Mouse (Mus musculus) liver, embryonic 16.5 days (tissue): ENCODE results near the gene Cyp26b1. TPM values are rescaled to one million over a fixed set of nuclear protein-coding genes. Genes with fewer than 3 reads are reported as not detected.

Experiments
- ATAC-seq: fragments of 200-750 bp; cut with Nextera tagmentation; 2 replicates; pipeline ENCODE4 v1.8.0; 2017; ENCODE audit warnings: low read depth, mild to moderate bottlenecking, moderate number of reproducible peaks, moderate library complexity
- H3K27ac ChIP-seq: fragments of 300-500 bp; sonication (generic); 2 replicates; pipeline ENCODE4 v1.5.1; 2014; ENCODE audit warnings: mild to moderate bottlenecking, low read length
- H3K27me3 ChIP-seq: fragments of 300-500 bp; sonication (generic); 2 replicates; pipeline ENCODE4 v1.6.1; 2014; ENCODE audit warnings: low read depth, low read length, mixed read lengths; ENCODE audit not compliant: control insufficient read depth, insufficient read depth
- H3K36me3 ChIP-seq: fragments of 300-500 bp; sonication (generic); 2 replicates; pipeline ENCODE4 v1.6.1; 2014; ENCODE audit warnings: mild to moderate bottlenecking; ENCODE audit not compliant: control insufficient read depth, insufficient read depth
- H3K4me1 ChIP-seq: fragments of 300-500 bp; sonication (generic); 2 replicates; pipeline ENCODE4 v1.6.1; 2014; ENCODE audit warnings: low read depth, low read length, mixed read lengths; ENCODE audit not compliant: control insufficient read depth
- H3K4me2 ChIP-seq: fragments of 300-500 bp; sonication (generic); 2 replicates; pipeline ENCODE4 v1.6.1; 2014; ENCODE audit warnings: low read depth, low read length, mixed read lengths
- H3K4me3 ChIP-seq: fragments of 300-500 bp; sonication (generic); 2 replicates; pipeline ENCODE4 v1.5.1; 2014; ENCODE audit warnings: low read depth, mild to moderate bottlenecking, low read length
- H3K9ac ChIP-seq: fragments of 300-500 bp; sonication (generic); 2 replicates; pipeline ENCODE4 v1.6.1; 2014; ENCODE audit warnings: low read depth, low read length
- H3K9me3 ChIP-seq: fragments of 300-500 bp; sonication (generic); replicated peaks from 2 replicates; pipeline ENCODE4 v1.6.1; 2016; ENCODE audit warnings: low read length; ENCODE audit not compliant: control insufficient read depth
- WGBS: fragments of 180-500 bp; shearing (Covaris S2); extraction: QIAGEN DNeasy Blood & Tissue Kit; methylation state at CpG from one replicate; pipeline ENCODE4 v1.1.7; 2014; ENCODE audit not compliant: insufficient replicate concordance; 5-methylcytosine and 5-hydroxymethylcytosine counted together
- polyA plus RNA-seq: library from polyadenylated mRNA; unstranded; fragments of >200 nt; fragmentation: Nextera tagmentation; extraction: Ambion mirVana; gene quantifications from 2 replicates; pipeline ENCODE4 v1.2.1, GENCODE M21; 2015

Cyp26b1 gene
- polyA plus RNA-seq, 1 experiment from 2014 or later = 0.17 TPM

DNA sequence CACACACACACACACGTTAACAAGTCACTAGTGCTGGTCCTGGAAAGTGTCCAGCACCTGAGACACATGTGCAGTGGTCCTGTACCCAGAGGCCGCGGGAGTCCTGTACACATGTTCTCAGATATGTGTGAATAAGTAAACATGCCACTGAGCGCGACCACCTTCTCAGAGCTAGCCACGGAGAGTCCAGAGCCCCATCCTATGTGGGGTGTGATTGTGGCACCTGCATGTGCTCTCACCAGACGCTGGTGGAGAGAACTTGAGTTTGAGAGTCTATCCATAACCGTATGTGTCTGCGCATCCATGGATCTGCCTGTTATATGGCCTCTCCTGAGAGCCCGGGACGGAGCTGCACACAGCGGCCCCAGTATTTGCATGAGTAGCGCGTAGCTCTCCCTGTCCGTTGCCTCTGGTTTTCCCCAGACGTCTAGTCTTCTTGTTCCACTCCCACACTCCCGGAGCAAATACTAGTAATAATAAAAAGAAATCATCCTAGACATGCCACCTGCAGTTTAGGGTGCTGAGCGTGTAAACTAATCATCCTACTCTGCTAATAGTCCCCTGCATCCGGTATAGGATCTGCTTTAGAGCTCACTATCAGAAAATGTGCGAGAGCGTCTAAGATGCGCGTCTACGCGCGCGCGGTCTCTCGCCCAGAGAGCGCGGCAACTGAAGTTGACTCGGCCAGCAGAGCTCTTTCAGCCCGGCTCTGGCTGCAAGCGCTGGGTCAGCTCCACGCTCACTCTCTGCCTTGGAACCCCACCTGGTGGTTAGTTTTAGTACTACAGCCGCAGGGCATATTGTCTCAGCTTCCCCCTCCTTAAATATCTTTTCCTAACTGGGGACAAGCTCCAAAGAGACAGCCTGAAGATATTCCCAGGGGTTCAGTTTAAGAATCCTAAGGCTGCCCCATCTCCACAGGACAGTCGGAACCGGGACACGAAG is 3.7 kb downstream of the Cyp26b1 start:
- Histone ChIP-seq H3K4me1 (peaks cover 3% of the 10 kb centered on the region), H3K9ac (no peak overlapping the region), H3K9me3 (no peaks in the 10 kb centered on the region), H3K27ac (no peak overlapping the region), H3K27me3 (peaks cover 55% of the 10 kb centered on the region), H3K4me2 (no peak overlapping the region), H3K4me3 (no peak overlapping the region), H3K36me3 (no peaks in the 10 kb centered on the region)
- WGBS = 4% methylated on average over 39 of the region's 39 CpGs
- peak; percentile 47; the same call in 1 of the 2 replicates for ATAC-seq

DNA sequence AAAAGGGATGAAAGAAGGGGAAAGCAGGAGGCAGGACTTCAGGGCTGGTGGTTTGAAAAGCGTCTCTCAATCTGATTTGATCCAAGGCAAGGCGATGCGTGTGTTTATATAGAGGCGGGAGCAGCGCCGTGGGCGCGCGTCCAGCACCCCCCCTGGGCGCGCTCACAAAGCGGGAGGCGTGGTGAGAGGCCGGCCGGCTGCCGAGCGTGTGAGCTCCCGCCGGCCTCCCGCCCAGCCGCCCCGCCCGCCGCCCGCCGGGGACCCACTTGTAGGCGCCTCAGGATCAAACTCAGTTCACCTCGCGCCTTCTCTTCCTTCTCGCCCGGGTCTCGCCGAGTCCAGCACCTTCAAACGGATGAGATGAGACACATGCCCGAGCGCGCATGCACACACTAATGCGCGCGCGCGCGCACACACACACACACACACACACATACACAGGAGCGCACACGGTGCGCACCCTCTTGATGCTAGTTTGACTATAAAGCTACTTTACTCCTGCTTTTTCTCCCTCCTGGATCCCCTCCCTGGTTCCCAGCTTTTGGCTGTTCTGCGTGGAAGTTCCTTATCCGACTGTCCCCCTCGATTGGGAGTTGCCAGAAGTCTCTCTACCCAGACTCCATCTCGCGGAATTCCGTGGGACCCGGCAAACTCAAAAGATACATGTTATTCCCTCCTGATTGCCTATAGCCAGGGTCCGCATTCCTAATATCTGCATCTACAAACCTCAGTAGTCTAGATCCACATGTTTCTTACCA is 4.6 kb downstream of the Cyp26b1 start:
- peaks cover 3% of the 10 kb centered on the region for H3K4me1 ChIP-seq
- no peak overlapping the region for H3K27ac ChIP-seq
- peak overlapping the region; percentile 63 for H3K4me2 ChIP-seq
- H3K9me3 ChIP-seq = no peaks in the 10 kb centered on the region
- no peak overlapping the region for H3K9ac ChIP-seq
- H3K36me3 ChIP-seq = no peaks in the 10 kb centered on the region
- WGBS = 2% methylated on average over 54 of the region's 54 CpGs
- H3K27me3 ChIP-seq = peaks cover 64% of the 10 kb centered on the region
- H3K4me3 ChIP-seq = peak overlapping the region; percentile 46
- no peak for ATAC-seq

DNA sequence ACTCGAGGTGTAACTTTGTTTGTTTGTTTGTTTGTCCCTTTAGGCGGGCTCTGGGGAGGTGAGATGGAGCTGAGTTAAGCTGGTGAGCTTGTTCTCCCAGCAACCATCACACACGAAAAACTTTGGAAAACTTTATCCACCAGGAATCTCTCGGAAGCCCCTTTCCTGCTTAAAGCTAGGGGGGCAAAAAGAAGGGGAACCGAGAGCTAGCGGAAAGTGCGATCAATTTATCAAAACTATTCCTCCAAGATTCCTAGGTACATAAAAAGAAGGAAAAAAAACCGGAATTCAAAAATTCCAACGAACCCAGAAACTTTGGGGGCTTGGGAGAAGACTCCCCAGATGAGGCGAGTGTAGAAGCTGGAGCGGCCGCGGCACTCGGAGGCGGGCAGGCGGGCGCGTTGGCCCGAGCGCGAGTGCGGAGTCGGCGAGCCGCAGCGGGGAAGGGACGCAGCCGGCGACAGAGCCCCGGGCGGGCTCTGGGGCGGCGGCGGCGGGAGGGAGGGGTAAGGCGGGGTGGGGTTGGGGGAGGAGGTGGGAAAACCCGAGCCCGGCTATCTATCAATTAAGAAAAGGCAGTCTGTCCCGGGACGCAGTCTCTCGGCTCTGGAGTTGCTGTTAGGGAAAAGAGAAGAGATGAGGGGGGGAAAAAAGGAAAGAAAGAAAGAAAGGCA is 5.3 kb downstream of the Cyp26b1 start:
- H3K4me2 ChIP-seq = peak overlapping the region; percentile 63
- H3K4me3 ChIP-seq = peak overlapping the region; percentile 46
- peaks cover 71% of the 10 kb centered on the region for H3K27me3 ChIP-seq
- no peak overlapping the region for H3K27ac ChIP-seq
- no peak overlapping the region for H3K9ac ChIP-seq
- no peaks in the 10 kb centered on the region for H3K36me3 ChIP-seq
- H3K9me3 ChIP-seq = no peaks in the 10 kb centered on the region
- no peak for ATAC-seq
- H3K4me1 ChIP-seq = peaks cover 6% of the 10 kb centered on the region
- WGBS = under 1% methylated on average over 41 of the region's 41 CpGs

DNA sequence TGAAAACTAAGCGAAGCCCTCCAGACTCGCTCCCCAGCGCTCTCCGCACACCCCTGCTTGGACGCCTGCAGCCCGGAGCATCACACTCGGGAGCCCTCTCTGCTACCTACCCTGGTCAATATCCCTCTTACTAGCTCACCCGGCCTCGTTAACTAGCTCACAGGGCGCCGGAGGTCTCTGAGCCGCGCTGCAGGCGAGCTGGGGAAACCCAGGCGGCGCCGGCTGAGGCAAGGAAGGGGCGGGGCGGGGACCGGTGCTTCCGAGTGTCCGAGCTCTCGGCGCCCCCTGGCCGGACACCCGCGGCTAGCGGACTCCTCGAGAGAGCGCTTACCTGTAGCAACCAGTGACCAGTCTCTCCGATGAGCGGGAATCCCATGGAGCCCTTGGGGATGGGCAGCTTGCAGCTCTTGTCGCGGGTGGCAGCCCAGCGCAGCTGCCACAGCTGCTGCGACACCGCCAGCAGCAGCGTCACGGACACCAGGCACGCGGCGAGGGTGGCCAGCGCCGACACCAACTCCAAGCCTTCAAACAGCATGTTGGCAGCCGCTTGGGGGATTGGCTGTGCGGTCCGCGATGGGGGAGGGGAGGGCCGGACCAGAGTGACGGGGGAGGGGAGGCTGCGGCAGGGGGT is 6.1 kb downstream of the Cyp26b1 start:
- H3K27me3 ChIP-seq = peaks cover 79% of the 10 kb centered on the region
- under 1% methylated on average over 51 of the region's 51 CpGs for WGBS
- no peaks in the 10 kb centered on the region for H3K9me3 ChIP-seq
- peaks cover 9% of the 10 kb centered on the region for H3K4me1 ChIP-seq
- H3K27ac ChIP-seq = no peak overlapping the region
- H3K9ac ChIP-seq = no peak overlapping the region
- no peaks in the 10 kb centered on the region for H3K36me3 ChIP-seq
- peak overlapping the region; percentile 46 for H3K4me3 ChIP-seq
- ATAC-seq = no peak
- H3K4me2 ChIP-seq = peak overlapping the region; percentile 63

DNA sequence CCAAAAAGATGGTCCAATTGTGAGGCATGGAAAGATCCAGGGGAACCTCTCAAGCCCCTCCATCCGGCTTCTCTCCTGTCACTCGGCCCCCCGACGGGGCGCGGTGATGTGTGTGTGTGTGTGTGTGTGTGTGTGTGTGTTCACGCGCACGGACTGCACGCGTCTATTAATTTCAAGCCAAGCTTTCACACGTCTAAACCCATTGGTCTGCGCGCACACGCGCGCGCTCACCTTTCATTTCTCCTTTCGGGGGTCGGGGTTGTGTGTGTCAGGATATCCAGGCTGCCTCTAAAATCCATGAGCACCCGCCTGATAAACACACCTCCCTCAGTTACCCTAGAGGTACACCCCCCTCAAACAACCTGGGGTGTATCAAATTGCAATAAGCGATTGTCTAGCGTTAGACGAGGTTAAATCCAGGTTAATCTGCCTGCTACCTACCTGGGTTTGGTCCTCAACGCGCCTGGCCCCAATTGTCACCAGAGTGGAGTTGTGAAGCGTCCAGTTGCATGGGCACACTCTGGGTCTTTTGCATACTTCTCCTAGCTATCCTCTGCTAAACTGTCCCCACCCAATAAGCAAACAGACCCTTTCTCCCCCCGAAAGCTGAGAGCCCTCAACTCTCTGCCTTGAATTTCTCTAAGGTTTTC is 7.0 kb downstream of the Cyp26b1 start:
- Histone ChIP-seq H3K36me3 (no peaks in the 10 kb centered on the region), H3K4me2 (no peak overlapping the region), H3K9ac (no peak overlapping the region), H3K27ac (no peak overlapping the region), H3K27me3 (peaks cover 88% of the 10 kb centered on the region), H3K9me3 (no peaks in the 10 kb centered on the region), H3K4me1 (peaks cover 9% of the 10 kb centered on the region), H3K4me3 (no peak overlapping the region)
- 3% methylated on average over 28 of the region's 28 CpGs for WGBS
- no peak for ATAC-seq

DNA sequence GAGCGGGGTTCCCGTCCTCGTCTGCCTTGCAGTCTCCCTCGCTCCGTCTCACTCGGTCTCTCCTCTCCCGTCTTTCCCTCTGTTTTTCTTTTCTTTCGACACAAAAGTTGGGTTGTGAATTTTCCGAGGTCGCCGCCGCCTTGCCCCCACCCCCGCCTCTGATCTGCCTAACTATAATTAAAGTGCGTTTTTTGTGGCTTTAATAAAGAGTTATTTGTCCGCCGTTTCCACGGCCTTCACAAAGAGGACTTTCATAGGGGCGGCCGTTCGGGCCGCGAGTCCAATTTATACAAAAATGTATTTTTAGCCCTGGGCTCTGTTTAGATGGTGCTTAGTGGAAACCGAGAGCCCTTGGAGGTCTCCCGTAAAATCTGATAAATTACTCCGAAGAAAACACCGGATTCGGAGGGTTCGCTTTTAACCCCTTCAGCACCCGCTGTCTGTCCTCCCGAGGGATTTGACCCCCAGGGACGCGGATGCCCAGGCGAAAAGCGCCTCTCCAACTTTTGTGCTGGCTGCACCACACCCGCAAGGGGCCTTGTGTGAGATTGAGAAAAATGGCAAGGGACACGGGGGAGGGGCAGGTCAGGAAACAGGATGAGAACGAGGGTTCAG is 7.9 kb downstream of the Cyp26b1 start:
- 0 out of 2 replicates have a peak overlapping the region, but pooled peaks have one; percentile 10 for H3K4me2 ChIP-seq
- H3K9me3 ChIP-seq = no peaks in the 10 kb centered on the region
- no peak overlapping the region for H3K4me3 ChIP-seq
- WGBS = under 1% methylated on average over 37 of the region's 37 CpGs
- H3K9ac ChIP-seq = no peak overlapping the region
- H3K4me1 ChIP-seq = peaks cover 9% of the 10 kb centered on the region
- H3K27ac ChIP-seq = no peak overlapping the region
- H3K36me3 ChIP-seq = no peaks in the 10 kb centered on the region
- ATAC-seq = no peak
- H3K27me3 ChIP-seq = peaks cover 91% of the 10 kb centered on the region

DNA sequence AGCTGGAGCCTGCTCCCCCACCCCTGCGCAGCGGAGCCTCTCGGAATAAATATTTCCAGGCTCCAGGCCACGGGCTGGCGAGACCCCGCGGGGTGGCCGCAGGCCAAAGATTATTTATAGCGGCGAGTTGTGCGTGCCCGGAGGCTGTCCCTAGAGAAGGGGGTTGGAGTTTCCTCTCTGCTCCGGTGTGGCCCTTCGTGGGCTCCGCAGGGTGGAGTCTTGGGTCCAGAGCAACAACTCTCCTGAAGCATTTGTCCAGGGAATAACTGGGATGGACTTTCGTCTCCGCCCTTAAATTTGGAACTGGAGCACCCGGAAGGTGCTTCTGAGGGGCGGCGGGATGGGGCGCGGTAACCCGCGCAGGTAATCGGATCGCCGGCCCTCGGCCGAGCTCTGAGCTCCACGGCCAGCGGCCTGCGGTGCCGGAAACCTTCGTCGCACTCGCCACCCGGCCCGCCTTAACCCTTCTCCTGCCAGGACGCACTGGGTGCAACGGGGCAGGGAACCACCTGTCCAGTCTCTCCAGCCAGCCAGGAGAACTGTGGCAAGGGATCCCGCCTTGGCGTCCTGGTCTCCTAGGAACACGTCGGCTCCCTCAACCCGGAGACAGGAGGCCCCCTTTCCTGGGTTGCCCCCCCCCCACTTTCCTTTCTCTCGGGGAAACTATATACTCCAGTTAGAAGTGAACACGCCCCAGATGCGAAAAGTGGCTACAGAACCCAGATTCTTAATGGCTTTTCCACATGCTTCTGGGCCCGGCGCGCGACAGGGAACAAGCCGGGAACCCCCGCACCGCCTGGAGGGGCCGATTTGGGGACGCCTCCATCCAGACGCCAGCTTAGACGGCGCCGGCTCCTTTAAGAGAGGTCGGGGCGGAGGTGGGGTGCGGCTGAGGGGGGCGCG is 8.7 kb downstream of the Cyp26b1 start:
- Histone ChIP-seq H3K27me3 (peaks cover 86% of the 10 kb centered on the region), H3K9ac (no peak overlapping the region), H3K27ac (no peak overlapping the region), H3K9me3 (no peaks in the 10 kb centered on the region), H3K4me2 (peak overlapping the region; percentile 10; the same call in 1 of the 2 replicates), H3K4me1 (peaks cover 9% of the 10 kb centered on the region), H3K4me3 (peak overlapping the region; percentile 17; the same call in 1 of the 2 replicates), H3K36me3 (no peaks in the 10 kb centered on the region)
- 1% methylated on average over 66 of the region's 66 CpGs for WGBS
- ATAC-seq = no peak
